Mouse (Mus musculus) myocyte (in vitro differentiated cells): ENCODE measurements around the gene Il17a. TPM values are rescaled to one million over a fixed set of nuclear protein-coding genes. Genes with fewer than 3 reads are reported as not detected.
A peak's percentile ranks its signal among the peaks of the same experiment; 100 is the strongest.

ENCODE experiments used
- H3K27me3 ChIP-seq: one replicate; pipeline ENCODE4 v1.6.1; 2011; ENCODE audit not compliant: control insufficient read depth, insufficient read depth, insufficient read length
- H3K36me3 ChIP-seq: one replicate; pipeline ENCODE4 v1.6.1; 2011; ENCODE audit not compliant: control insufficient read depth, insufficient read depth
- H3K4me2 ChIP-seq: one replicate; pipeline ENCODE4 v1.6.1; 2011; ENCODE audit warnings: low read depth, control low read depth
- H3K4me3 ChIP-seq: one replicate; pipeline ENCODE4 v1.5.1; 2011; ENCODE audit warnings: mild to moderate bottlenecking, control low read depth, moderate library complexity
- H3K79me2 ChIP-seq: one replicate; pipeline ENCODE4 v1.6.1; 2011; ENCODE audit not compliant: control insufficient read depth, insufficient read depth
- H3ac ChIP-seq: one replicate; pipeline ENCODE4 v1.6.1; 2011; ENCODE audit not compliant: control insufficient read depth, insufficient read length
- CEBPB ChIP-seq: IDR thresholded peaks from 2 replicates; pipeline ENCODE4 v1.6.1; 2011; ENCODE audit warnings: mild to moderate bottlenecking, moderate library complexity; ENCODE audit not compliant: poor library complexity, insufficient read depth, severe bottlenecking
- E2F4 ChIP-seq: IDR thresholded peaks from one replicate; pipeline ENCODE4 v1.6.1; 2011; ENCODE audit warnings: mild to moderate bottlenecking, control low read depth, moderate library complexity; ENCODE audit not compliant: insufficient read depth
- MAX ChIP-seq: IDR thresholded peaks from one replicate; pipeline ENCODE4 v1.6.1; 2011; ENCODE audit warnings: low read depth, mild to moderate bottlenecking, control low read depth
- MYOD1 ChIP-seq, 3 experiments: IDR thresholded peaks; one replicate each; pipeline ENCODE4 v1.6.1; 2011; ENCODE audit warnings: control low read depth in 2 of 3, low read depth in 2 of 3, mild to moderate bottlenecking in 2 of 3, moderate library complexity in 1 of 3; ENCODE audit not compliant: insufficient read length in 2 of 3, control insufficient read depth in 1 of 3
- MYOG ChIP-seq, 3 experiments: IDR thresholded peaks; one replicate each; pipeline ENCODE4 v1.6.1; 2011; ENCODE audit warnings: control low read depth in 2 of 3, low read depth in 2 of 3, mild to moderate bottlenecking in 2 of 3; ENCODE audit not compliant: insufficient read length in 2 of 3, control insufficient read depth in 1 of 3, insufficient read depth in 1 of 3
- POLR2A ChIP-seq: IDR thresholded peaks from one replicate; pipeline ENCODE4 v1.6.1; 2011; ENCODE audit warnings: low read depth, mild to moderate bottlenecking, control low read depth, moderate library complexity; ENCODE audit not compliant: insufficient read length
- POLR2AphosphoS2 ChIP-seq: IDR thresholded peaks from one replicate; pipeline ENCODE4 v1.6.1; 2011; ENCODE audit warnings: low read depth, control low read depth; ENCODE audit not compliant: insufficient read length
- REST ChIP-seq: IDR thresholded peaks from one replicate; pipeline ENCODE4 v1.6.1; 2011; ENCODE audit warnings: mild to moderate bottlenecking, control low read depth, moderate library complexity; ENCODE audit not compliant: insufficient read depth, insufficient read length
- SRF ChIP-seq: IDR thresholded peaks from one replicate; pipeline ENCODE4 v1.6.1; 2011; ENCODE audit warnings: low read depth; ENCODE audit not compliant: control insufficient read depth, insufficient read length
- TCF12 ChIP-seq: IDR thresholded peaks from one replicate; pipeline ENCODE4 v1.6.1; 2011; ENCODE audit warnings: mild to moderate bottlenecking, control low read depth; ENCODE audit not compliant: poor library complexity, insufficient read depth, severe bottlenecking
- TCF3 ChIP-seq: IDR thresholded peaks from one replicate; pipeline ENCODE4 v1.6.1; 2011; ENCODE audit warnings: low read depth, control low read depth; ENCODE audit not compliant: insufficient read length
- USF1 ChIP-seq: IDR thresholded peaks from one replicate; pipeline ENCODE4 v1.6.1; 2011; ENCODE audit warnings: low read depth, mild to moderate bottlenecking, control low read depth, moderate library complexity
- polyA plus RNA-seq: library from polyadenylated mRNA; unstranded; fragments of >200 nt; fragmentation: generic; extraction: Trizol; gene quantifications from one replicate; pipeline ENCODE4 v1.2.1, GENCODE M21; 2012; ENCODE audit warnings: missing spikeins

Il17a gene
- polyA plus RNA-seq, 1 experiment = not detected

DNA sequence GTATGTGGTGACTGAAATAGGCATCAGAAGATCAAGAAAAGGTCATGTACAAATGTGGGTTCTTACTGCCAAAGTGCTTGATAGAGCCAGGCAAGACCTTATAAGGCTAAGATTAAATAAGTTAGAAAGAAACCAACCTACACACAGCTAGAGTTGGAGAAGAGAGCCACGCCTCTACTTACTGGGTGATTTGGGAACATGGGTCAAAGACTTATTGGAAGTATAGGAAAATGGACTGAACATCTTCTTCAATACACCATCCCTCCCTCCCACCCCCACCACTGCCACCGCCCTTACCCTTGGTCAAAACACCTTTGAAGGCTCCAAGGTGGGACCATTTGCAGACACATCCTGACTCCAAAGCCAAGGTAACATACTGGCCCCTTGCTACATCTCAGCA is 45.3 kb upstream of the Il17a start:
- Histone ChIP-seq H3K4me3 (no peak overlapping the region), H3K4me2 (no peak overlapping the region), H3K27me3 (no peaks in the 10 kb centered on the region), H3K36me3 (peaks cover 32% of the 10 kb centered on the region), H3K79me2 (no peaks in the 10 kb centered on the region), H3ac (no peak overlapping the region)
- no peak for TF ChIP-seq TCF12
- TF ChIP-seq MYOD1 (IDR thresholded peaks at IDR 0.05; ENCODE audit: control insufficient read depth in 1 of 3, insufficient read length in 2 of 3, low read depth in 2 of 3) = no peak
- no peak for TF ChIP-seq MAX
- TF ChIP-seq SRF = no peak
- TF ChIP-seq USF1 = no peak
- TF ChIP-seq CEBPB = no peak
- TF ChIP-seq E2F4 = no peak
- TF ChIP-seq POLR2AphosphoS2 = peak; percentile 93
- TF ChIP-seq MYOG (IDR thresholded peaks at IDR 0.05; ENCODE audit: control insufficient read depth in 1 of 3, insufficient read depth in 1 of 3, insufficient read length in 2 of 3, low read depth in 2 of 3) = no peak
- peak; percentile 41 for TF ChIP-seq POLR2A
- TF ChIP-seq REST = no peak

DNA sequence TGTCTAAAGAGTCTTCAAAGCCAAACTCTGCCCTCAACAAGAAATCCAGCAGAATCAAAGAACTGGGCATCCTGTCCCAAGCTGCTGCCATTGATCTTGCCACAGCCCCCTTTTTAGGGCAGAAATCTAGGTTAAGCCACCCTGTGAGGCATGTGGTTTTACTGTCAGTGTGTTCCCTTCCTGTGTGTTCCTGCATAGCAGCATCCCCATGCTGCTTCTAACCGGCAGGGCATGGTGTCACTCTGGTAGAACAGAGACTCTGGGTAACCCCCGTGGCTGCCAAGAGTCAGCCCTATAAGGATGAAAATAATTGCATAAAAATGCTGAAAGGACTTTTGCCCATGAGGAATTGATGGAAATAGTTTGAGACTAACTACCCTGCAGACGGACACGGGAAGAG is 44.8 kb upstream of the Il17a start:
- Histone ChIP-seq H3K4me2 (no peak overlapping the region), H3K36me3 (peaks cover 27% of the 10 kb centered on the region), H3ac (no peak overlapping the region), H3K27me3 (no peaks in the 10 kb centered on the region), H3K79me2 (no peaks in the 10 kb centered on the region), H3K4me3 (no peak overlapping the region)
- TF ChIP-seq TCF3 (no peak), MYOG (IDR thresholded peaks at IDR 0.05; ENCODE audit: control insufficient read depth in 1 of 3, insufficient read depth in 1 of 3, insufficient read length in 2 of 3, low read depth in 2 of 3) (peak in 1 of 3 experiments; percentile 20), POLR2AphosphoS2 (peak; percentile 97), POLR2A (peak; percentile 66), TCF12 (no peak)

DNA sequence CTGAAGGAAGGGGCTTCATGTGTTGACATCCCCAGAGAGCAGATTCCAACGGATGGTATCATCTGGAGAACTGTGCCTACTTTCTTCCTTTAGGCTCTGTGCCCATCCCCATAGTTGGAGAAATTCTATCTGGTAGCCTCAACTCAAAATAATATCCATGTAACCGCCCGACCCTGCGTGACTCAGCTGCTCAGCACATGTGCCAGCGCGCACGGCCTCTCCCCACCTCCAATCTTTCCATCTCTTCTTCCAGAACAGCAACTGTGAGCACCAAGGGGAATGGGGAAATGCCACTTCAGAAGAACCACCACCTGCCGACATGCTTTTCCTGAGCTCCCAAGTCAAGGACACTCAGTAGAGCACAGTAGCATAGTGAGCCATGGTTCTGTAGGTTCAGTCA is 39.4 kb upstream of the Il17a start:
- Histone ChIP-seq H3ac (no peak overlapping the region), H3K4me3 (no peak overlapping the region), H3K4me2 (peak overlapping the region; percentile 40), H3K79me2 (no peaks in the 10 kb centered on the region), H3K27me3 (no peaks in the 10 kb centered on the region), H3K36me3 (no peaks in the 10 kb centered on the region)
- TF ChIP-seq POLR2AphosphoS2 (no peak), SRF (peak; percentile 36), USF1 (no peak), TCF12 (peak; percentile 10), TCF3 (no peak), E2F4 (no peak), MYOD1 (IDR thresholded peaks at IDR 0.05; ENCODE audit: control insufficient read depth in 1 of 3, insufficient read length in 2 of 3, low read depth in 2 of 3) (peak in 2 of 3 experiments; percentile 81 to 83), REST (no peak), POLR2A (no peak), CEBPB (no peak), MYOG (IDR thresholded peaks at IDR 0.05; ENCODE audit: control insufficient read depth in 1 of 3, insufficient read depth in 1 of 3, insufficient read length in 2 of 3, low read depth in 2 of 3) (peak; percentile 40 to 93 (median 85))

DNA sequence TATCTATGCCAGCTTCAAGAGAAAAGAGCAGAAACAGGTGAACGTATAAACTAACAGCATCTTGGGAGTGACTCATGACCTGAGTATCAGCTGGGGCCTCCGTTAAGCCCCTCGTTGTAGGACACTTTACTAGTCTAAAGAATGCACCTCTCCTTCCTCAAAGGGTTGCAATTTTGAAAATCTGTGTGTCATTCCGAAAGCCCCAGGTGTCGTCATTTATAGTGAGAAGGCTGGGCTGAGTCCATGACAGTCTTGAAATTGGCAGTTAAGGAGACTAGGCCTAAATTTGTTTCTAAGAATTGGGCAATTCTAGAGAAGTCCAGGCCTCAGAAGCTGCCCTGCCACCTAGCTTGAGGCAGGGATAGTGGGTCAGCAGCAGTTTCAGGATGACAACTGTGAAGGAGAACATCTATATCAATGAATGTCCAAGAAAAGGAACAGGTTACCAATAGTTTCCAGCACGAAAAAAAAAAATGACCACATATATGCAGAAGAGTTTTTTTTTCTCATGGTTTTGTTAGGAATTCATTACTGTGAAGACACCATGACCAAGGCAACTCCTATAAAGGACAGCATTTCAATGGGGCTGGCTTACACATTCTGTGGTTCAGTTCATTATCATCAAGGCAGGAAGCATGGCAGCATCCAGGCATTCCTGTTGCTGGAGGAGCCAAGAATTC is 36.9 kb upstream of the Il17a start:
- Histone ChIP-seq H3K4me3 (no peak overlapping the region), H3ac (no peak overlapping the region), H3K27me3 (no peaks in the 10 kb centered on the region), H3K36me3 (no peaks in the 10 kb centered on the region), H3K4me2 (no peak overlapping the region), H3K79me2 (no peaks in the 10 kb centered on the region)
- TF ChIP-seq MAX (no peak), TCF3 (no peak)

DNA sequence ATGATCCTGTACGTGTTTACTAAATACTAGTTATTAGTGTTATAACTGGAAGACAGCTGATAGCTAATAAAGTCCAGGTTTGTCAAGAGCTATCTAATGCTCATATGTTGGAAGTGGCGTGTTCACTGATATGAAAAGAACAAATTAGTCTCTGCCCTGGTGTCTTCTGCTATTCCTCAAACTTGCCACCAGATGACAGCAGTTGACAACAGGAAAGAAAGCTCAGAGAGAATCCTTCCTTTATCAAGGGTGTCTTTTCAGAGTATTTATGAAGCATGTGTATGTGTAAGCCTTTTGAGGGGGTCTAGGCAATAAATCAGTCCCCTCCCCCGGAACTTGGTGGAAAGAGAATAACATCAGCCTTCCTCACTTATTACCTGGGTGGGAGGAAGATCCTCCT is 30.7 kb upstream of the Il17a start:
- no peak overlapping the region for H3ac ChIP-seq
- no peaks in the 10 kb centered on the region for H3K27me3 ChIP-seq
- TF ChIP-seq MYOD1 (IDR thresholded peaks at IDR 0.05; ENCODE audit: control insufficient read depth in 1 of 3, insufficient read length in 2 of 3, low read depth in 2 of 3) = no peak
- no peak for TF ChIP-seq E2F4
- no peak for TF ChIP-seq TCF3
- no peak for TF ChIP-seq POLR2AphosphoS2
- no peak for TF ChIP-seq MAX
- TF ChIP-seq TCF12 = no peak
- TF ChIP-seq CEBPB = no peak
- no peak for TF ChIP-seq SRF
- no peak for TF ChIP-seq USF1
- TF ChIP-seq POLR2A = no peak
- TF ChIP-seq MYOG (IDR thresholded peaks at IDR 0.05; ENCODE audit: control insufficient read depth in 1 of 3, insufficient read depth in 1 of 3, insufficient read length in 2 of 3, low read depth in 2 of 3) = no peak
- no peak for TF ChIP-seq REST
- no peaks in the 10 kb centered on the region for H3K36me3 ChIP-seq
- no peak overlapping the region for H3K4me3 ChIP-seq
- no peaks in the 10 kb centered on the region for H3K79me2 ChIP-seq
- H3K4me2 ChIP-seq = no peak overlapping the region
